Mouse (Mus musculus) right cerebral cortex, postnatal 25 days (tissue): ENCODE measurements around the gene Zfp217.

Source experiments
- DNase-seq: peaks from one replicate; pipeline ENCODE4 v3.0.0; 2022

Gene Zfp217

DNA sequence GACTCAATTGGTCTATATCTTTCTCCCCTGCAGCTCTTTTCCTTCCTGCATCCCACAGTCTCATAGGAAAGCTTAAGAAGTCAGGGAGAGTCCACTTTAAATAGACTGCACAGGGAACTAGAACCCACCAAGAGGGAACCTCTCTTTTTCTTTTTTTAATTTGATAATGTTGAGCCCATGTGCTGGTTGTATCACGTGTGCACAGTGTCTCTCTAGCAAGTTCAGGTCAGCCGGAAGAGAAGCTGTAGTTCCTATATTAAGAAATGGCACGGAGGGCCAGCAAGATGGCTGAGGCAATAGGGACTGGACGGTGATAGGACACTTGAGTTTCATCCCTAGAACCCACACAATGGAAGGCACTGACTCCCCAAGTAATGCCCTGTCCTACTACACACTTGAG, 11.1 kb upstream of the Zfp217 start:
- DNase-seq: no peak

GRCm38 (mm10) chr2:170158251-170158650, 10.3 kb upstream of the Zfp217 start:
- no peak for DNase-seq

DNA sequence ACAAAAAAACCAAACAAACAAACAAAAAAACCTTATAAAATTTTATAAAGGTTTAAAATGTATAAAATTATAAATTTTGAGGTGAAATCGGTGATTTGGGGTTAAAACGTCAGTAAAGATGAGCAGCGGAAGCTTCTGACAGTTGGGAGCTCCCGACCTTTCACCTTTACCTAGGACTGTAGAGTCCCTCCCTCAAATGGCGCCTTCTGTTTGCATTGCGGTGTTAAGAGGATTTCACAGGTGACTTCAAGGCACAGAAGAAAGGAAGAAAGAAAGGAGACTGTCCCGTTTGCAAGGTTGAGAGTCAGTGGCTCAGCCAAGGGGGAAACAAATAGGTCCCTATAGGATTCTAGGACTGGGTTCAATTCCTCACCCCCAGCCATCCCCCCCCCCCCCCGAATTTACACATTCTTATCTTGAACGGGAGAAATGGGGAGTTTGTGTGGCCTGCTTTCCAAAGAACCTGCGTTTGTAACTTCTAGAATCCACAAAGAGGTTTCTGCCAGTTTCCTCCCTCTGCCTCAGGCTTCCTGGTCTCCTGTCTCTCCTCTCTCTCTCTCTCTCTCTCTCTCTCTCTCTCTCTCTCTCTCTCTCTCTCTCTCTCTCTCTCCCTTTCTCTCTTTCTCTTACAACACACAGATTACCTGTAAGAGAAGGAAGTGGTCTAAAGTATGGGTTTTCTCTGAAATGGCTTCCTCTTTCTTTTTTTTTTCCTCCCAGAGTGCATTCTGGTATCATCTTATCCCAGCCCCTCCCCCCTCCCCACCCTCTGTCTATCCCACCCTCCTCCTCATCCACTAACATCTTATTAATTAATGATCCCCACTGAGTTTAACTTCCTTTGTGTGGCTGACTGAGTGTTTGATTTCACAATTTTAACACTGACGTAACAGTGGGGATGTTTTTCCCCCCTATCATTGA, 9.6 kb upstream of the Zfp217 start:
- no peak for DNase-seq

DNA sequence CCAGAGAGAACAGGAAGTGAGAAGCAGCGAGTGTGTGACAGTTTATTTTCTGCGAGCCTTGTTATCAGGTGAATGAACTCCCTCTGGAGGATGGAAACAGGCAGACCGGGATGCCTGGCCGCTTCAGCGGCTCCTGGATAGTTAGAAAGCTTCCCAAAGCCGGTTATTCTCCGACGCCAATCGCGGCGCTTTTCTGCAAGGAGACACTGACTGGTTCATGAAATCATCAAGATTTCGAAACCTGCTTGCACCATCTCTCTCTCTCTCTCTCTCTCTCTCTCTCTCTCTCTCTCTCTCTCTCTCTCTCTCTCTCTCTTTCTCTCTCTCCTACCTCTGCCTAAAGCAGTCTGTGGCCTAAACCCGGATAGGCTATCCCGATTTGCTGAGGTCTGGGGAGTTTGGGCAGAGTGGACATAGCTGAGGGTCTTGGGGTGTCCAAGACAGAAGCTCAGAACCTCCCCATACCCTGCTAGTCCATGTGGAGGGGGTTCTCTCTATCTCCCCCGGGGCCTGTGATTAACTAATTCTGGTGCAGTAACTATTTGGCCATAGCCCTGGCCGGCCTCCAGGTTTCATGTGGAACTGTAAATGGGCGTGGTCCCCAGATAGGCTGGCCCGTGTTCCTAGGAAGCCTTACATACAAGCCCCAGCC, 7.3 kb upstream of the Zfp217 start:
- DNase-seq: no peak

- no peak for DNase-seq
Observed at GRCm38 (mm10) chr2:170154738-170155088, 6.8 kb upstream of the Zfp217 start.

- DNase-seq: no peak
Observed at GRCm38 (mm10) chr2:170154301-170154721, 6.4 kb upstream of the Zfp217 start.

GRCm38 (mm10) chr2:170153421-170154271, 5.7 kb upstream of the Zfp217 start:
- no peak for DNase-seq

- DNase-seq: no peak
Observed at GRCm38 (mm10) chr2:170152856-170153255, 5.0 kb upstream of the Zfp217 start.

GRCm38 (mm10) chr2:170152036-170152686, 4.3 kb upstream of the Zfp217 start:
- no peak for DNase-seq

- no peak for DNase-seq
Observed at GRCm38 (mm10) chr2:170151470-170151869, 3.6 kb upstream of the Zfp217 start.

GRCm38 (mm10) chr2:170148828-170149227, 925 bp upstream of the Zfp217 start:
- DNase-seq: no peak

DNA sequence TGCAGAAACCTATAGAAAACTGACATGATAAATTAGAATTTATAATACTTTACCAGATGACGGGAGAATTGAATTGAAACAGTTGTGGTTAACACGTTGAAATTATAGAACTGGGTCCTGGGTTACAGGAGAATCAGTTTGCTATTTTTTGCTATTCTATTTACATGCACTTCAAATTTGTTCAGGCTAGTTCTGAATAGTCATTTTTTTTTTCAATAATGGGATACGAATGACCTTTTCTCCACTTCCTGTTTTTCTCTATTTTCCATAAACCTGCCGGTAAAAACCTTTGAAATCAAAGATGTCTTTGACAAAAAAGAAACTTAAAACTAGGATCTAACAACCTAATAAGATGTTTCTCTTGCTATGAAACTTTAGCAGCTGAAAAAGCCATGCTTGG, 733 bp downstream of the Zfp217 start:
- DNase-seq: no peak

GRCm38 (mm10) chr2:170144343-170144742, 3.6 kb downstream of the Zfp217 start:
- DNase-seq: no peak

GRCm38 (mm10) chr2:170143861-170144260, 4.0 kb downstream of the Zfp217 start:
- no peak for DNase-seq

- DNase-seq: no peak
Observed at GRCm38 (mm10) chr2:170142542-170142941, 5.4 kb downstream of the Zfp217 start.

DNA sequence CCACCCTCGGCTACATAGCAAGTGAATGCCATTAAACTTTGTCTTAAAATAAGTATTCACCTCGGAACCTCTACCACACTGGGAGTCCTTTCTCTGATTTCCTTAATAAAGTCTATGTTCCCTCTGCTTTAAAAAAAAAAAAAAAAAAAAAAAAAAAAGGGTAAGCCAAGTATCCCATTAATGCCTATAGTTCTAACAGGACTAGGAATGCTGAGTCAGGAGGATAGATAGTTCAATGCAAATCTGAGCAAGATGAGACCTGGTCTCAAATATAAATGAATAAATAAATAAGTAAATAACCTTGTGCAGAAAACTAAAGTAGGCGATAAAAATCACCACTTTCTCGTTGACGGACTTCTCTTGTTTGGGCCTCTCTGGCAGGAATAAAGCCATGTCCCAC, 6.4 kb downstream of the Zfp217 start:
- no peak for DNase-seq

- DNase-seq: no peak
Observed at GRCm38 (mm10) chr2:170139411-170140046, 8.4 kb downstream of the Zfp217 start.

GRCm38 (mm10) chr2:170136928-170137327, 11.0 kb downstream of the Zfp217 start:
- no peak for DNase-seq

DNA sequence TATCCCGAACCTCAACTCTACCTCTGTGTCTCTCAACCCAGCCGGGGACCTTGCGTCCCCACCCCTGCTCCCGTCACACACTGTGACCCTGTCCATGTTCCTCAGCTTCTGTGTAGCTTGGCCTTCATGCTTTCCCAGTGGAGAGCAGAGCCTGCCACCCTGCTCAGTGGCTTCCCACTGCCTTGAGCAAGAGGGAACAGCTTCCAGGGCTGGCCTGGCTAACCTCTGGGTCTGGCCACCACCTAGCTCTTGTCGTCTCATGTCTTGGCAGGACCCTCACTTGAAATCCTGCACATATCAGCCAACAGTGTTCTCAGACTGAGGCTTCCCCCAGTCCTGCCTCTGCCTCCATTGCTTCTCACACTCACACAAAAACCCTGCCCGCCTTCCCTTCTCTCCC, 12.1 kb downstream of the Zfp217 start:
- no peak for DNase-seq

GRCm38 (mm10) chr2:170134026-170134690, 13.7 kb downstream of the Zfp217 start:
- no peak for DNase-seq

- DNase-seq: peak; percentile 39
Observed at GRCm38 (mm10) chr2:170133093-170133731, 14.7 kb downstream of the Zfp217 start.
